ENCODE assay signal across 18 mouse cellular contexts in the genomic region with DNA sequence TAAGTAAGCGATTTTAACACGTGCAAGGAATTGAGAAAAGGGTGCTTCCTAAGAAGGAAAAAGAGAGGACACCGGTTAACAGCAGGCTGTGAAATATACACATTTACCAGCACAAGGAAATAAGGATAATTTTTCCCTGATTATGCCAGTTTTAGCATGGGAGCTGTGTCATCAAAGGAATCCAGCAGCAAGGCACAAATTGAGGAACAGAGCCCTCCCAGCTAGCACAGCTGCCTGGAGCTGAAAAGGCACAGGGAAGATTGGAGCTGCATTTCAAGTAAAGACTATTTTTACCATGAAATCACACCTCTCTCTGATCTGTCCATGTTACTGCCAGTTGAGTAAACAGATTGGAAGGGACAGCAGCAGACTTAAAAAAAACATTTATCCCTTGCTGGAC.
DNase-seq lines count a peak whose midpoint lies in the region; TF ChIP-seq lines count a peak whose summit lies in the region.
"Had no signal": no experiment of that assay in that cellular context is flagged by ENCODE, and none has a peak within 500 bp of the region (broad histone marks: within the 10 kb centered on the region; RNA-seq: fewer than 3 reads in every experiment).

No protein-coding gene starts in this region.

- H3K4me3 ChIP-seq in left cerebral cortex, adult 2 months: no peak overlapping the region
- H3K4me3 ChIP-seq: embryonic facial prominence, embryonic 10.5 days; heart, embryonic 10.5 days; hindbrain, embryonic 15.5 days had no signal

- intact Hi-C loops in left cerebral cortex, postnatal 25 days (cut with DNase I): no loop called here
- intact Hi-C loops in left cerebral cortex, adult 2 months (cut with DNase I): no loop called here

- TF ChIP-seq CTCF in left cerebral cortex, adult 2 months (IDR thresholded peaks at IDR 0.05): no peak

- H3K27ac ChIP-seq in left cerebral cortex, adult 2 months: no peak overlapping the region
- H3K27ac ChIP-seq: embryonic facial prominence, embryonic 10.5 days; heart, embryonic 10.5 days; hindbrain, embryonic 15.5 days had no signal

- DNase-seq in frontal cortex, adult 2 months (ENCODE audit: extremely low spot score in 1 of 2, low spot score in 1 of 2): peak; percentile 3 to 16
- no peak for DNase-seq in frontal cortex, postnatal 10 days (ENCODE audit: low spot score in 2 of 2)
- peak; percentile 23 to 64 for DNase-seq in left cerebral cortex, postnatal 25 days (ENCODE audit: low spot score in 2 of 2)
- no peak for DNase-seq in left cerebral cortex, adult 2 months (ENCODE audit: extremely low spot score in 1 of 2, low spot score in 2 of 2)
- DNase-seq in right cerebral cortex, postnatal 10 days (ENCODE audit: low spot score in 2 of 2): peak; percentile 40 to 46
- DNase-seq in right cerebral cortex, postnatal 14 days: no peak
- peak; percentile 39 for DNase-seq in telencephalon, adult 2 months (ENCODE audit: low read depth, low spot score)
- DNase-seq in spleen, postnatal 10 days (ENCODE audit: low spot score in 2 of 2): no peak
- DNase-seq: adrenal gland, postnatal 36 days; cerebellum, adult 8-10 months; gastrocnemius, postnatal 25 days; kidney, postnatal 36 days; liver; lung, postnatal 10 days; thymus, postnatal 4 days had no signal

Comparison
In these comparisons a context has a peak if more than half of its experiments do, and no peak if none do; other contexts are left out.
1. DNase-seq: peak in frontal cortex, adult 2 months (2 of 2), left cerebral cortex, postnatal 25 days (2 of 2), right cerebral cortex, postnatal 10 days (2 of 2) and telencephalon, adult 2 months (single experiment); none in frontal cortex, postnatal 10 days (0 of 2), left cerebral cortex, adult 2 months (0 of 2), right cerebral cortex, postnatal 14 days (single experiment) and spleen, postnatal 10 days (0 of 2).